Mouse (Mus musculus) kidney, postnatal 36 days (tissue): ENCODE data around the gene Nemf.

Experiments used
- DNase-seq, 2 experiments: peaks; one replicate each; pipeline ENCODE4 v3.0.0; 2021 to 2022; ENCODE audit warnings: mixed read lengths in 2 of 2

Nemf gene

DNA sequence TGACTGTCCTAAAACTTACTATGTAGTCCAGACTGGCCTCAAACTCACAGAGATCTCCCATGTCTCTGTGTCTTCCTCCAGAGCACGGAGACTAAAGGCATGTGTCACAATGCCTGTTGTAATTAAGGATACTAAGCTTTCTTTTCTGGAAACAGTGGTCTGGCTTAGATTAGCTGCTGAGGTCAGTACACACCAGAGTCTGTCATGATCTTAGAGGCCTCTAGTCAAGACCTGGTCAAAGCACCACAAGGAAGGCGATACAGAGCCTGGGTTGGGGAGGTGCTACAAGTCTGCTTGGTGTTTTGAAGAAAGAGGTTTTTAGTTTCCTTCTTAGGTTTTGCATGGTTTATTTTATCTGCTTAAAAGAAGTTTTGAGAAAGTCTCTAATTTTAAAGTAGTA lies 56.6 kb downstream of the Nemf start:
- no peak for DNase-seq

DNA sequence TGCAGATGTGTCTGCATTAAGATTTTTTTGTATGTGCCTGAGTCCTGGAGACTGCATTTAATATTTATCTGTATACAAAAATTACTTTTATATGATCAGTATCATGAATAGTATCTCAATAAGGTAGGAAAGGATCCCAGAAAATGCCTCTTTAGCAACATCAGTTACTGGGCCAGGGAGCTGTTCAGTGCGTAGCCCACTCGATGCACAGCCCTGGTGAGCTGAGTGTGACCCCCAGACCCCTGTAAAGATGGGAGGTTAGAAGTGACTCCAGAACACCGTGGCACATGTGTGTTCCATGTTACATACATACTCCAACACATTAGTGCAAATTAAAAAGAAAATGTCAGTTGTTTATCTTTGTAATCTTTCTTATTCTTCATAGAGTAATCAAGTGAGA lies 57.1 kb downstream of the Nemf start:
- no peak for DNase-seq

DNA sequence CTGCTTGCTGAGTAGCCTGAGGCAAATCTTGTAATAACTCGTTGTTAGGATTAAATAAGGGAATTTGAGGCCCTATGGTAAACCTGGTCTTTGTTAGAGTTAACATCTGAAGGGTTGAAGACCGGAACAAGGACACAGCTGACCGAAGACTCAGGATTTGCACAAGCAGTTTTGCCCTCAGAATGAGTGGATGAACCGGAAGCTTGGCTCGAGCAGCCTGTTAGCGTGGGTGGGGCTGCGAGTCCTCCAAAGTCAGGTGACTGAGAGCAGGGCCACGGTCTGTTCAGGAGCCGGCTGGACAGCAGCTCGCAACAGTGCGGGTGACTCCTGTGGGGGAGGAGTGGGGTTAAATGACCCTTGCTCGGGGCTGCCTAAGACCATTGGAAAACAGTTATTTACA lies 57.7 kb downstream of the Nemf start:
- peak; percentile 85 to 87 for DNase-seq

DNA sequence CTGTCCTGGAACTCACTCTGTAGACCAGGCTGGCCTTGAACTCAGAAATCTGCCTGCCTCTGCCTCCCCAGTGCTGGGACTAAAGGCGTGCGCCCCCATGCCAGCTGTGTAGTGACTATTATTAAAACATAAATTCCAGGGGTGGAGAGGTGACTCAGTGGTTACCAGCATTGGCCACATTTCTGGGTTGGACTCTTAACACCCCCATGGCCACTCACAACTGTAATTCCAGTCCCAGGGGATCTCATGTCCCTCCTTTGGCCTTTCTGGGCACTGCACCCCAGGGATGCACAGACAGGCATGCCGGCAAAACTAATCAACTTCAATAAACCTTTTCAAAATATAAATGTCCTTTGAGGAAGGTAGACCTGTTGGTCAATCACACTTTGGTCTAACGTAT lies 58.7 kb downstream of the Nemf start:
- no peak for DNase-seq

DNA sequence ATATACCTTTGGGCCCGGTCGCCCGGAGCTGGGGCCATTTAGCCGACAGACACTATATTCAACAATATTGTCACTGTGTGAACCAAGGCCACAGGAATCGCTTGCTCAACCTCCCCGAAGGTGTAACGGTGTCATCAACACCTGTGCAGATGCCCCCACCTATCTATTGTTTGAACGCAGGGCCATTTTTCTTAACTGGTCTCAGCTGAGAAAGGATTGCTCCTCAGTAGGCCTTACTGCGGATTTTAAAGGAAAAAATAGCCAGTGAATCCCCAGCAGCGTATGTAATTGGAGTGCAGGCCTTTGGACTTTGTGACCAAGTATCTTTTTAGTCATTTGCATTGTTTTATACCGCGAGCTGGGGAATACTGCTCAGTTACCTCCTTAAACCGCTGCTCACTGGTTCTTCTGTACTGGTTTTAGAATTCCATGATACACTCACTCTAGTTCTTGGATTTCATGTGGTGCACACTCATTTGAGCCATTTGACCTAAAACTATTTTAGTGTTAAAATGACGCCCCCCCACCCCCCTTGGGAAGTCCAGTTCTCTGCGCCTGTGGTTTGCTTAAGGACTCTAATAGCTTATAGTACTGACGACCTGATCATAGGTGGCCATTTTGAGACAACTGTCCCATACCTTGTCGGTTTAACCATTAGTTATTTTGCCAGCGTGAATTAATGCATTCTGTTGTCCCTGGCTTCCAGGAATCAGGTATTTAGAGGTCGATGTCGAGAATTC lies 59.4 kb downstream of the Nemf start:
- DNase-seq = peak in 1 of 2 experiments; percentile 8

DNA sequence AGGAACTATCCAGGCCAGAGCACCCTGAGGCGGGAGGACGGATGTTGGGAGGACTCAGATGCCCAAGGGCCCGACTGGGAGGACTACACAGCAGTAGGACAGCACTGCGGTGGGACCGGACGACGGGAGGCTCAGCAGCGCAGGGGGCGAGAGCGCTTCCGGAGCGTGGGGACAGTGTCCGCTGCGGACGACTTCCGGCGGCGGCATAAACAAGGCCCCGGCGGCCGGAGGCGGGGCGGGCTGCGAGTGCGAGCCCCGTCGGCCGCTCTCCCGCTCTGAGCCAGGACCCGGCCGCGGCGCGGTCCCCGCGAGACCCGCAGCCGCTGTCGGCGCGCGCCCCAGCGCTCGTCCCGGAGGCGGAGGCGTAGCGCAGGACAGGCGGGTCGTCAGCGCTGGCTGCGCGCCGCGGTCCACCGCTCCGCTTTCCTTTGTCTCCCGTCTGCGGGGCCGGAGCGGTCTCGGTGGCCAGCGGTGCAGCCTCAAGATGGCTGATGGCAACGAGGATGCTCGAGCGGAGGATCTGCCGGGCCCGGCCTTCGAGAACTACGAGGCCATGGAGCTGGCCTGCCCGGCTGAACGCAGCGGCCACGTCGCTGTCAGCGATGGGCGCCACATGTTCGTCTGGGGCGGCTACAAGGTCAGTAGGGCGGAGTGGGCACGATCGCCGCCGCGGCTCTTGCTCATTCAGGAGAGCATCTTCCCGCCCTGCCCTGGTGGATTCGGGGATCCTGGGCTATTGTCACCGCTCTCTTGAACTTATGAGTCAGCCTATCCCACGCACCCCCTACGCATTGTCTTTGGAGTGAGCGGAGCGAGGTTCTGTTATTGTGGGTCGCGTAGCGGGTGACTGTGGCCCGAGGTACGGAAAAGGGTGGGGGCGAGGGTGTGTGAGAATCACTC lies 60.2 kb downstream of the Nemf start, which contains the start of gene Klhdc2:
Gene Klhdc2 (plus strand): TSS at position 171 of the 900 bp plus-strand sequence.
- peak; percentile 90 to 93 for DNase-seq

DNA sequence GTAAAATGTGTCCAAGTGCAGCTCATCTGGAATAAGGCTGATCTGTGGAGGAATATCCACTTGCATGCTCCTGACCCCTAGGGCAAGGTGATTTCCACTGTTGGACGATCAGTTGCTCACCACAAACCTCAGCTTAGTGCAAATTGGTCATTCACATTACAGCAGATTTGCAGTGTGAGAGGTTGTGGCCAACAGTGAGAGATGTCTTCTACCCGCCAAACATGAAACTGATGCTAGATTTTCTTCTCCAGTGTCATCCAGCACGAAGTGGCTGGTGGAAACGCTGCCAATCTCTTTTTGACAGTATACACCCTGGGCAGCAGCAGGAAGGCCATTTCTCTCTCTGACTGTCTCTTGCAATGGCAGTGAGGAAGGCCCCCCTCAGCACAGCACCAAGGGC lies 61.3 kb downstream of the Nemf start:
- DNase-seq = no peak

DNA sequence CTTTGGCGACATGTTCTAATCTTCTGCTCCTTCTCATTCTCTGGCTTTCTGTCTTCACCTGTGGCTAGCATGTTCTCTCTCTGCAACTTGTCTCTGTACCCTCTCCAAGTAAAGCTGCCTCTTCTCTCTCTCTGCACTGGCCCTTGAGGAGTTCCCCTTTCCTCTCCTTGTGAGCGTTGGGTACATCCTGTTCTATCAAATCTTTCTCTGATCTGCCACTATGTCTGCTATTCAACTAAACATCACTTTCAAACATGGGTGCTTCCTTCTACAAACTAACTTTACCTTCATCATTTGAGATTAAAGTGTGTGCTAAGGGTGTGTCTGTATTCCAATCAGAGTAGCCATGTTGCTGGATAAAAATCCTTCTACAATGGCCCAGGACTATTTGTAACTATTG lies 62.0 kb downstream of the Nemf start:
- no peak for DNase-seq

DNA sequence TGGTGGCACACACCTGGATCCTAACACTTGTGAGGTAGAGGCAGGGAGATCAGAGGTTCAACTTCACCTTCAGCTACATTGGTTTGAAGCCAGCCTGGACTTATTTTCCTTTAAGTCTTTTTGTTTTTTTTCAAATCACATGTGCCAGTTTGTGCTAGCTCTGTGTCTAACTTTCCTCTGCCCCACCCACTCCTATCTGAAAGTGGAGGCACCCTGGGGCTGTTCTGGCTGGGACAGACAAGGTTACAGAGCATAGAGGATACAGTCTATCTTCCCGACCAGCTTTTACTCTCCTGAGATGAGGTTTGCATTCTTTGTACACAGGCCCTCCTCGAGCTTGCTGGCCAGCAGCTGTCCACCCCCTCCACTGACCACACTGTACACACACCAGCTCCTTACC lies 63.1 kb downstream of the Nemf start:
- no peak for DNase-seq

DNA sequence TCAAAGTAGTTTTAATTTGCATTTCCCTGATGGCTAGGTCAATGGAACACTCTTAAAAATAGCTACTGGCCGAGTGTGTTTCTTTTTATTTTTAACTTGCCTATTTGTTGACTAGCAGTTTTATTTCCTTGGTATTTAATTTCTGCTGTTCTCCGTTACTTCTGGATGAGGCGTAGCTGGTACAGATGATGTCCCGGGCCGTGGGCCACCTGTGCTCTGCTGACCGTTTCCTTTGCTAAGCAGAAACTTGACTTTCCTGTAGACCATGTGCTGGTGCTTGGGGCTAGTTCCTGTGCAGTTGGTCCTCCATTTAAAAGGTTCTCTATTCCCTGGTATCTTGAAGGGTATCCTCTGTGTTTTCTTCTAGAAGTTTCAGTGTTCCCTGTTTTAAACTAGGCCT lies 64.6 kb downstream of the Nemf start:
- DNase-seq = no peak

DNA sequence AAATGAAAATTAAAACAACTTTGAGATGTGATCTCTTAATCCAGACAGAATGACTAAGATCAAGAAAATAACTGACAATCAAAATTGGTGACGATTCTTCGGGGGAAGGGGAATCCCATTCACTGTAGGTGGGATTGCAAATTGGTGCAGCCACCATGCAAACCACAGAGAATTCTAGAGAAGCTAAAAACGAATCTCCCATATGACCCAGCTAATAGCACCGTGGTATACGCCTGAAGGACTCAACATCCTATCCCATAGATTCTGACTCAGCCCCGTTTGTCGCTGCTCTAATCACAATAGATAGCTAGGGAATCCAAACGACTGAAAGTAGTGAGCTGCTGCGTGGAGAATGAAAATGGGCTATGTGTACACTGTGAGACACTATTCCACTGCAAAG lies 68.3 kb downstream of the Nemf start:
- no peak for DNase-seq

DNA sequence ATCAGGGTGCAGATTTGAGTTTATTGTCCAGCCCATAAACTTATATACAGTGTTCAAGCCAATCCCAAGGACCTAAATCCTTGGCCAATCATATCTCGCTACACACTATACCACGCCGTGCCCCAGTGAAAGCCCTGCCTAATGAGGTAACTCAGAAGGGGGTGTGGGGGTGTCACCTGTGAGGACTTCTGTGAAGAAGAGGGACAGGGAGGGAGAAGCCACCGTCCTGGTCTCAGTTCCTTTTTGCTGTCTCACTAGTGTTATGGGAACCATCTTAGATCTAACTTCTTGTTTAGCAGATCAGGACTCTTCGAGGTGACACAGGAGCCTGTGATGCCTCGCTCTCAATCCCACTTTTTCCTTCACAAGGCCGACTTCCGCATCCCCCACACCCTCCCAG lies 69.4 kb downstream of the Nemf start:
- no peak for DNase-seq

DNA sequence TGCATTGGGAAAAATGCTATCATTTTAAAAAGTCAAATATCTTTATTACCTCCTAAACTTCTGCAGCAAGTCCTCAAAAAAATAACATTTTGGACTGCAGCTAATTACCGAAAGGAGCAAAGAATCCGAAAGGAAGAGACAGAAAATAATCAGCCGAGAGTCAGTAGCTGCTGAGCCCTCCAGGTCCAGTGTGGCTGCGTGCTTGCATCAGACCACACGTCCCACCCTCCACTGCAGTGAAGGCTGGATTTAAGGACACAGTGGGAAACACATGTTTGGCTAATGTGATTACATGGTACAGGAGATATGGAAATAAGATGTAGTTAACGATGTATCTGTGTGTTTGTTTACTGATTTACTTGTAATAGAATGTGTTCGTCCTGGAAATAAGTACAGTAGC lies 73.8 kb downstream of the Nemf start:
- no peak for DNase-seq

DNA sequence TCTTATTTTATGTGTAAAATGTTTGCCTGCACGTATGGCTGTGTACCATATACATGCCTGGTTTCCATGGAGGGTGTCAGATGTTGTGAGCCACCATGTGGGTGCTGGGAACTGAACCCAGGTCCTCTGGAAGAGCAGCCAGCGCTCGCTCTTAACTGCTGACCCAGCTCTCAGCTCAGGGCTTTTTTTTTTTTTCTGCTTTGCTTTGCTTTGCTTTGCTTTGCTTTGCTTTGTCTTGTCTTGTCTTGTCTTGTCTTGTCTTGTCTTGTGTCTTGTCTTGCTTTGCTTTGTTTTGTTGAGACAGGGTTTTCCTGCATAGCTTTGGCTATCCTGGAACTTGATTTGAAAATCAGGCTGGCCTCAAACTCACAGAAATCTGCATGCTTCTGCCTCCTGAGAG lies 76.0 kb downstream of the Nemf start:
- DNase-seq = no peak

DNA sequence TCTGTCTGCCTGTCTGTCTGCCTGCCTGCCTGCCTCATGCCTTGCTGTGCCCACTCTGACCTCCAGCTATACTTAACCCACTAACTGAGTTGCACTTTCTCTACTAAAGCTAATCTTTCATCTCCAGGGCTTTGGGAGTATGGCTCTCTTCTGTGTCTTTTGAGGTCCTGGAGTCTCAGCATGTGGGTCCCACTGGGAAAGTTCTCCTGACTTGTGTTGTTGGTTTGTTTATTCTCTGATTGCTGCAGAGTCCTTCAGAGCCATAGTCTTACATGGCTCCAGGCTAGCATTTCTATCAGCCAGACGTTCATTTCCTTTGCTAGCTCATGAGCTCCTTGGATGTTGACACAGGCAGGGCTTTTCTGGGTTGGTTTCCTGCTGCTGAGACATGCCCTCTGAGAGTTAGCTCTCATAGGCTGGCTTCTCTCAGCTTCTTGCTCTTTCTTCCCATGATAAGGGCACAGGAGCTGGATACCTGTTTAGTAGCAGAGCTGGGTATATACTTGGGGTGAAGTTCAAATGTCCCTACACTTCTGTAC lies 77.0 kb downstream of the Nemf start:
- DNase-seq = no peak

DNA sequence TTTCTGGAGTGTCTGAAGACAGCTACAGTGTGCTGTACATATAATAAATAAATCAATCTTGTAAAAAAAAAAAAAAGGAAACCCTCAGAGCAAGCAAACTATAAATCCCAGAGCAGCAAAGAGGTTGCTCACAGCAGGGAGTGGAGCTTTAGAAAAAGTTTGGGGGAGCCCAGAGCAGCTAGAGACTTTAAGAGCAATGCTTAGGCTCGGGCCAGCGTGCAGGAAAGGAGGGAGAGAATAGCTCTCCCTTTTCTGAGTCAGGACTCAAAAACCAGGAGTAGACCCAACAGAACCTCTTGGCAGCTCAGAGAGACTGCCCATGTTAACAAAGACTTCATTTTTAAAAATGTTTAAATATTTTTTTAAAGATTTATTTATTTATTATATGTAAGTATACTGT lies 88.0 kb downstream of the Nemf start:
- DNase-seq = no peak

DNA sequence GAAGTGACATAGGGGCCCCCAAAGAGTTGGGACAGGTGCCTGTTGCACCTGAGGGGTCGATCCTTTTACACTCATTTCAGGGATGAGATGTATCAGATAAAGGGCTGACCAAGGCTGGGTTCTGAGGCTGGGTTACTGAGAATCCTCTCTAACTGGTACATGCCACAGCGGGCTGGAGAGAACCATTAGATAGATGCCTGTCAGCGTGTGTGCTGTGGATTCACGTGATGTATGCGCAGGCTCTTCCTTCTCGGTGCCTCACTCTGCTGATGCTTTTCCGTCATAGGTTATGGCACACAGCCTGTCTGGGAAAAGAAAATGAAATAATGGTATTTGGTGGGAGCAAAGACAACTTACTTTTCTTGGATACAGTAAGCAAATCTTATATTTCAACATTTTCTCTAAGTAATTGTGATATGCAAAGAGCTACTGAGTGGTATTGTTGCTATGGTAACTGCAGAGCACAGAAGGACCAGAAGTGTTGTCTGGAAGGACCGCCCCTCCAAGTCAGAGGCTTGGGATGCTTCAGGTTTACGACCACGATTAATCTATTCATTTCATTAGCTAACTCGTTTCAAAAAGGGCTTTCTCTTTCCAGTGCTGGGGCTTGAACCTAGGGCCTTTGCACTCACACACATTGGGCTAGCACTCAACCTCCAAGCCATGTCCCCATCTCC lies 88.9 kb downstream of the Nemf start:
- DNase-seq = no peak

DNA sequence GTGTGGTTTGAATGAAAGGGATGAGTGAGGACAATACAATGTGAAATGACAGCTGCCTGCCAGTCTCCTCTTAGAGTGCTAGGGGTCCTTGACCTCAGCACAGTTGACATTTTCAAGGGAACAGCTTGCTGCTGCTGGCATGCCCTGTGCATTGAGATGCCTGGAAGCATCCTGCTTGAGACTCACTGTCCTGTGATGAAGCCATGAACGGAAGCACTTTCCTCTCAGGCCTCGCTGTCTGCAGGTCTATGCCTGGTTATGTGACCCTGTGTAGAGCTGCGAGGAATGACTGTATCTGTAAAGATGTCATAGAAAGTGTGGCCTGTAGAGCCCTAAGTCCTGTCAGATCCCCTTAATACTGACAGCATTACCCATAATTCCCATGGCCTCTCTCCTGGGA lies 91.9 kb downstream of the Nemf start:
- DNase-seq = no peak

DNA sequence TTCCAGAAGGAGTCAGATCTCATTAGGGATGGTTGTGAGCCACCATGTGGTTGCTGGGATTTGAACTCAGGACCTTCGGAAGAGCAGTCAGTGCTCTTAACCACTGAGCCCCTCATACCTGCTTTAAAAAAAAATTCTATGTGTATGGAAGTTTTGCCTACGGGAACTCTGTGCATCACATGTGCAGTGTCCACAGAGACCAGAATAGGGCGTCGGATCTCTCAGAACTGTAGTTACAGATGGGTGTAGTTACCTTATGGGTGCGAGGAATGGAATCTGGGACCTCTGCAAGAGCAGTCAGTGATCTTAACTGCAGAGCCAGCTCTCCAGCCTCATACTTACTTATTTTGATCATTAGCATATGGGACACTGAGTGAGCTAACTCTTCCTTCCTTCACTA lies 94.7 kb downstream of the Nemf start:
- DNase-seq = no peak
